Mouse (Mus musculus): ENCODE measurements around the gene Ccdc93.

The Ccdc93 gene

GRCm38 (mm10) chr1:121518609-121519008 lies 87.8 kb downstream of the Ccdc93 start:
- DNase-seq (ENCODE audit: low read depth, low spot score), result no peak

GRCm38 (mm10) chr1:121527061-121527460 lies 96.2 kb downstream of the Ccdc93 start:
- no peak for DNase-seq (ENCODE audit: low read depth, low spot score)

- no peak for DNase-seq (ENCODE audit: low read depth, low spot score)
Measured at GRCm38 (mm10) chr1:121527600-121528398, 97.0 kb downstream of the Ccdc93 start.

- peak; percentile 58 for DNase-seq (ENCODE audit: low read depth, low spot score)
Measured at GRCm38 (mm10) chr1:121528399-121528720, 97.5 kb downstream of the Ccdc93 start, which contains the start of gene Htr5b. Gene Htr5b (minus strand): TSS chr1:121528465.

- DNase-seq (ENCODE audit: low read depth, low spot score), result no peak
Measured at GRCm38 (mm10) chr1:121529286-121529685, 98.4 kb downstream of the Ccdc93 start.

GRCm38 (mm10) chr1:121531439-121531838 lies 100.6 kb downstream of the Ccdc93 start:
- DNase-seq (ENCODE audit: low read depth, low spot score), result no peak

GRCm38 (mm10) chr1:121540361-121540760 lies 109.5 kb downstream of the Ccdc93 start:
- DNase-seq (ENCODE audit: low read depth, low spot score), result no peak

GRCm38 (mm10) chr1:121546844-121547243 lies 116.0 kb downstream of the Ccdc93 start:
- no peak for DNase-seq (ENCODE audit: low read depth, low spot score)

- DNase-seq (ENCODE audit: low read depth, low spot score), result no peak
Measured at GRCm38 (mm10) chr1:121548667-121549066, 117.8 kb downstream of the Ccdc93 start.

- peak; percentile 7 for DNase-seq (ENCODE audit: low read depth, low spot score)
Measured at GRCm38 (mm10) chr1:121549456-121549855, 118.6 kb downstream of the Ccdc93 start.

GRCm38 (mm10) chr1:121550801-121551456 lies 120.1 kb downstream of the Ccdc93 start:
- no peak for DNase-seq (ENCODE audit: low read depth, low spot score)

GRCm38 (mm10) chr1:121551457-121551835 lies 120.6 kb downstream of the Ccdc93 start:
- no peak for DNase-seq (ENCODE audit: low read depth, low spot score)

Measured in WW6 (cell line).